Mouse (Mus musculus) left cerebral cortex, postnatal 10 days (tissue): ENCODE measurements around the gene Slc26a6. TPM values are rescaled to one million over a fixed set of nuclear protein-coding genes. Genes with fewer than 3 reads are reported as not detected.

ENCODE experiments used
- DNase-seq, 2 experiments: peaks; one replicate each; pipeline ENCODE4 v3.0.0; 2021 to 2022; ENCODE audit warnings: low spot score in 2 of 2, mixed read lengths in 1 of 2; ENCODE audit errors: extremely low spot score in 1 of 2
- intact Hi-C: fragments of 180-260 bp; cut with DNase I; formaldehyde crosslinking; loops from one replicate; pipeline ENCODE4 v1.15.1; 2025
- microRNA-seq: library from miRNA; unstranded; fragments of <30 nt; microRNA quantifications from one replicate; pipeline ENCODE4 v1.2.0, GENCODE M21; 2022
- total RNA-seq, 2 experiments: library from RNA; stranded (reverse); gene quantifications; 2 replicates each; pipeline ENCODE4 v1.2.3; 2021

Slc26a6 gene
- total RNA-seq, 2 experiments from 2014 or later = 35.3 to 41.3 TPM

DNA sequence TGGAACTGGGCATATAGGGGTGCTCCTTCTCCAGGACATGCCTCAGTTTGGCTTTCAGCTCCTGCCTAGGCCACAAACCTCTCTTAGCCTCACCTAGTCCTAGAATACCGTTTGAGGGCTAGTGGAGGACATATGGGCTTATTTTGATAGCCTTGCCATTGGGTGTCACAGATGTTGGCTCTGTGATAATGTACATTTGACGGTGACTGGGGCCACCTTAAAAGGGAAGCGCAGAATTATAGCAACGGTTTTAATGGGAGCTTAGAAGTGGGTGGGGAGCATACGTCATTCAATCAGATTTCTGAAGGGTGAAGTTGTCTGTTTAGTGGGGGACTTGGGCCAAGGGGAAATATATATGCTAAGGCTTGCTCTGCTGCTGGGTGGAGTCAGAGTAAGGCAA, 92.5 kb downstream of the Slc26a6 start:
- DNase-seq = no peak
- intact Hi-C loops = loop anchor here (5.0 kb wide), 1 partner anchor 122 kb away; no protein-coding TSS in a partner anchor

DNA sequence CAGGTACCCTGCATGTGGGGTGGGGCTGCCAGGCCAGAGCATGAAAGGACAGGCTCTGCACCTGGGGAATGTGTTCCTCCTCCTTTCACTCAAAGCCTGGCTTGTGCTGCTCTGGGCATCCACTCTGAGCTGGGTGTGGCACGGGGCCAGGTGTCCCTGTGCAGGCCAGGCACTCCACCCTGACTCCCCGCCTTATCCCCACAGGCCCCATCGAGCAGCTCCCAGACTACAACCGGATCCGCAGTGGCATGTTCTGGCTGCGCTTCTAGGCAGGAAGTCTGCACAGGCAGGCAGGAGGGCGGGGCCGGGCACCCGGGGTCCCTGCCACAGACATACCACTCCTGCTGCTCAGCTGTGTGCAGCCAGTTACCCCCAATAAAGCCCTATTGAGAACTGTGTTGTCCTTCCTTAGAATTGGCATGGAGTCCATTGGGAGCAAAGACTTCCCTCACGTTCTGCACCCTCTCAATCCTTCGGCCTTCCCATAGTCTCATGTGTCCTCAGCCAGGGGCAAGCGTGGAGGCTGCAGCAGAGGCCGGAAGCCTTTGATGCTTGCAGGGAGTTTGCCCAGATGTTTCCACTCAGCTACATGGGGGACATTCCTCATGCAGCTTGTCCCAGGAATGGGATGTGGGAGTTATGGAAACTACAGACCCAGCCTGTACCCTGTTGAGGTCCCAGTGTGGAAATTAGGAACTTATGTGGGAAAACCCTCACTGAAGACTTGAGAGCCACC, 96.3 kb downstream of the Slc26a6 start:
- peak in 1 of 2 experiments; percentile 77 for DNase-seq
- intact Hi-C loops = loop anchor here (5.0 kb wide), 1 partner anchor 118 kb away; no protein-coding TSS in a partner anchor

DNA sequence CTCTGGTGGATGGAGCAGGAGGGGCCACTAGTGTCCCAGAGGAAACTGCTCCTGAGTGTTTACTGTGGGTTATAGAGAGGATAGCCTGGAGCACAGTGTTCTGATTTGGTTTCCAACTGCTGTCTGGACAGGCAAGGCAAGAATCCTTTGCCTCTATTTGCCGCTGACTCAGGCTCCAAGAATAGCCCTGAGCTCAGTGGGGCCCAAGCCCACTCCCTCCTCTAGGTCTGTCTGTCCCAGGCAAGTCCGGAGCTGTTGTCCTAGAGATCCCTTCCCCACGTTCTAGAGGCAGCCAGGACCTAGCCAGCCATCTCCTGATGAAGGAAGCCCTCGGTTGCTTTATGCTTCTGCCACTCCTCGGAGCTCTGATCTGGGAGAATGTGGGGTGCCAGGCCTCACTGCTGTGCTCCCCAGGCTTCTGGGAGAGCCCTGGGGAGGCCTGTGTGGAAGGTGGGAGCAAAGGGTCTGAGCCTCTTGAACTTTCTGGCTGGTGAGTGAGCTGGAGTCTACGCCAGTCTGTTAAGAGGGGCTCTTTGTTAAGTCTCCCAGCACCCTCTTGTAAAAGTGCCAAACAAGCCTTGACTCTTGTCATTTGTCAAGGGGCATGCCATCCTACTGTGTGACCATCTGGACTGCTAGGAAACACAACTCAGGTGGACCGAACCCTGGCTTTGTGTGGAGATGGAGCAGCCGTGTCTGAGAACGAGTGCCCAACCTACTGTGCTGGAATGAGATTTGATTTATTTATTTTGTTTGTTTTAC, 97.1 kb downstream of the Slc26a6 start:
- intact Hi-C loops = loop anchor here (5.0 kb wide), 1 partner anchor 117 kb away; no protein-coding TSS in a partner anchor
- peak in 1 of 2 experiments; percentile 47 for DNase-seq

DNA sequence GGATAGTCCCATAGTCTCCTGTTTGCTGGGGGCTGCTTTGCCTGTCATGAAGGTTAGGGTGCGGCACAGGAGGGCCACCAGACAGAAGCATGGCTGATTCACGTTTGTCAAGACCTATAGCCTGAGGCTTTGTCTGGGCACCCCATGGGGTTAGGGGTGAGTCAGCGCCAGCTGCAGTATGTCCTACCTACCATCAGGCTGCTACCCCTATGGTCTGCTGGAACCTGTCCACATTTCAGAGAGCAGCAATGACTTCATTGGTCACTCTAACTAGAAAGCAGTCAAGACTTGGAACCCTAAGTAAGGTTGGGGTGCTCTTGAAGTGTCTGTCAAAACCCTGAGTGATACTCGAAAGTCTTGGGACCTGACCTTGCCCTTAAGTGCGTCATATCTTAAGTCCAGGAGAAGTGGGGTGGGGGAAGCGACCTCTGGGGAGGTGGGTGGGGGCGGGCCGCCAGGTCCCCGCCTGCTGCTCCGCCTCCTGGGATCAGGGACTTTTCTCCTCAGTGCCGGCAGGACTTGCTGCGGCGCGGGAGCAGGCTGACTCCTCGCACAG, 100.1 kb downstream of the Slc26a6 start, which contains the start of gene Col7a1:
Gene Col7a1 (plus strand): TSS at position 506 of the 556 bp plus-strand sequence.
- intact Hi-C loops = no loop called here
- no peak for DNase-seq

DNA sequence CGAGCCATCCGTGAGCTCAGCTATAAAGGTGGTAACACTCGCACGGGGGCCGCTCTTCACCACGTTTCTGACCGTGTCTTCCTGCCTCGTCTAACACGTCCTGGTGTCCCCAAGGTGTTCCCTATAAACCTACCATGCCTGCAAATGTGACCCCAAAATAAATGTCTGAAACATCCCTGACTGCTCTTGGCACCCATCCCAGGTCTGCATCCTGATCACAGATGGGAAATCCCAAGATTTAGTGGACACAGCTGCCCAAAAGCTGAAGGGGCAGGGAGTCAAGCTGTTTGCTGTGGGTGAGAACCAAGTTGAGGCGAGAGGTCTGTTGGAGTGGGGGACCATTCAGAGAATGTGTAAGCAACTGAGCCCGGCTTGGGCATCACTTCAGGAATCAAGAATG, 102.2 kb downstream of the Slc26a6 start:
- intact Hi-C loops = no loop called here
- DNase-seq = peak in 1 of 2 experiments; percentile 54

DNA sequence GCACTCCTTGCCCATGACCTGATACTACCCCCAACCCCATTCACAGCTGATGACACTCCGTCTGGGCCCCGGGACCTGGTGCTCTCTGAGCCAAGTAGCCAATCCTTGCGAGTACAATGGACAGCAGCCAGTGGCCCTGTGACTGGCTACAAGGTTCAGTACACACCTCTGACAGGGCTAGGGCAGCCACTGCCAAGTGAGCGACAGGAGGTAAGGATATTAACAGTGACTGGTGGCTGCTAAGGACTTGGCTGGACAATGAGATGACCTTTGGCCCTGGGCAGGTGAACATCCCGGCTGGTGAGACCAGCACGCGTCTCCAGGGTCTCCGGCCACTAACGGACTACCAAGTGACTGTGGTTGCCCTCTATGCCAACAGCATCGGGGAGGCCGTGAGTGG, 102.8 kb downstream of the Slc26a6 start:
- intact Hi-C loops = no loop called here
- DNase-seq = no peak

Small RNA genes lying within 50 kb of the gene (microRNA-seq; reads per million reads assigned to microRNA genes)
- gene Gm23156 = not detected

Other genes starting within 250 kb of the Slc26a6 start
- 10 to 100 TPM; 46.7 to 48.8 TPM for gene Arih2, start 203.9 kb upstream of the Slc26a6 start, total RNA-seq
- gene Slc25a20, start 191.2 kb upstream of the Slc26a6 start, total RNA-seq = 10 to 100 TPM; 15.7 to 16.5 TPM
- gene Prkar2a, start 164.0 kb upstream of the Slc26a6 start, total RNA-seq = 10 to 100 TPM; 54.3 to 58.7 TPM
- gene Ip6k2, start 69.5 kb upstream of the Slc26a6 start, total RNA-seq = 100 to 1,000 TPM; 165 to 170 TPM
- 10 to 100 TPM; 27.7 to 31.7 TPM for gene Nckipsd, start 44.9 kb upstream of the Slc26a6 start, total RNA-seq
- 10 to 100 TPM; 57.2 to 62.0 TPM for gene Celsr3, start 27.0 kb upstream of the Slc26a6 start, total RNA-seq
- not detected for gene Tmem89, start 61.3 kb downstream of the Slc26a6 start, total RNA-seq
- 100 to 1,000 TPM; 394 to 398 TPM for gene Uqcrc1, start 83.3 kb downstream of the Slc26a6 start, total RNA-seq
- 1 to 10 TPM; 5.2 to 6.1 TPM for gene Col7a1, start 100.3 kb downstream of the Slc26a6 start, total RNA-seq
- under 1 TPM; 0.30 to 0.49 TPM for gene Ucn2, start 132.7 kb downstream of the Slc26a6 start, total RNA-seq
- 10 to 100 TPM; 19.2 to 25.8 TPM for gene Pfkfb4, start 138.5 kb downstream of the Slc26a6 start, total RNA-seq
- 10 to 100 TPM; 46.2 to 56.7 TPM for gene Shisa5, start 185.3 kb downstream of the Slc26a6 start, total RNA-seq
- 10 to 100 TPM; 11.4 to 12.1 TPM for gene Trex1, start 206.5 kb downstream of the Slc26a6 start, total RNA-seq
- 10 to 100 TPM; 24.4 to 29.0 TPM for gene Atrip, start 220.8 kb downstream of the Slc26a6 start, total RNA-seq
- gene Ccdc51, start 229.2 kb downstream of the Slc26a6 start, total RNA-seq = 1 to 10 TPM; 6.4 TPM
- gene Tma7, start 229.3 kb downstream of the Slc26a6 start, total RNA-seq = 100 to 1,000 TPM; 384 to 385 TPM
- 10 to 100 TPM; 56.9 to 65.2 TPM for gene Plxnb1, start 242.1 kb downstream of the Slc26a6 start, total RNA-seq